Mouse (Mus musculus) bone marrow, adult 2 months (tissue): ENCODE results near the gene Csk. TPM values are rescaled to one million over a fixed set of nuclear protein-coding genes. Genes with fewer than 3 reads are reported as not detected.

Experiments
- H3K27ac ChIP-seq: fragments of 200-500 bp; 2 replicates; pipeline ENCODE4 v1.5.1; 2012; ENCODE audit warnings: low read depth, mild to moderate bottlenecking, control low read depth, inconsistent platforms, low read length; ENCODE audit not compliant: control insufficient read depth, poor library complexity, insufficient read depth
- H3K4me1 ChIP-seq: fragments of 200-500 bp; 2 replicates; pipeline ENCODE4 v1.6.1; 2011; ENCODE audit warnings: low read length; ENCODE audit not compliant: control insufficient read depth, insufficient read depth
- H3K4me3 ChIP-seq: fragments of 200-500 bp; replicated peaks from 2 replicates; pipeline ENCODE3; 2011; ENCODE audit warnings: mild to moderate bottlenecking, low read depth, low read length, control low read depth; ENCODE audit not compliant: control insufficient read depth
- CTCF ChIP-seq: fragments of 200-500 bp; IDR thresholded peaks from 2 replicates; pipeline ENCODE4 v1.5.1; 2011; ENCODE audit warnings: low read length, control low read depth; ENCODE audit not compliant: control insufficient read depth, insufficient read depth
- POLR2A ChIP-seq: fragments of 200-500 bp; IDR thresholded peaks from 2 replicates; pipeline ENCODE4 v1.6.1; 2011; ENCODE audit warnings: low read depth, mild to moderate bottlenecking, control low read depth, low read length, borderline replicate concordance; ENCODE audit not compliant: control insufficient read depth
- WGBS: fragments of 180-500 bp; shearing (Covaris S2); methylation state at CpG from one replicate; pipeline ENCODE4 v1.1.7; 2018; 5-methylcytosine and 5-hydroxymethylcytosine counted together
- polyA plus RNA-seq: library from polyadenylated mRNA; stranded (reverse); fragments of >200 nt; gene quantifications from 2 replicates; pipeline ENCODE4 v1.2.4, GENCODE M21; 2011; ENCODE audit warnings: low replicate concordance; ENCODE audit not compliant: missing spikeins, insufficient read depth, insufficient read length

The Csk gene
- polyA plus RNA-seq, 1 experiment, result 99.8 TPM

GRCm38 (mm10) chr9:57589224-57590126, 64.0 kb downstream of the Csk start, which contains the start of gene Ulk3:
Gene Ulk3 (plus strand): TSS chr9:57589452.
- H3K4me3 ChIP-seq, result peak within 1 kb of the TSS; percentile 71
- no peak; the same call in 1 of the 2 replicates for TF ChIP-seq POLR2A
- no peak; the same call in 1 of the 2 replicates for TF ChIP-seq CTCF
- peak within 1 kb of the TSS; percentile 88 for H3K27ac ChIP-seq
- H3K4me1 ChIP-seq, result peaks cover 2% of the 10 kb centered on the region; the same call in 1 of the 2 replicates
- under 1% methylated on average over 58 of the region's 58 CpGs for WGBS

GRCm38 (mm10) chr9:57584991-57585390, 68.4 kb downstream of the Csk start:
- Histone ChIP-seq H3K27ac (no peak overlapping the region), H3K4me1 (peaks cover 2% of the 10 kb centered on the region; the same call in 1 of the 2 replicates), H3K4me3 (no peak overlapping the region)
- TF ChIP-seq CTCF (no peak), POLR2A (no peak)
- WGBS, result 56% methylated on average over 3 of the region's 3 CpGs

GRCm38 (mm10) chr9:57577144-57577849, 76.1 kb downstream of the Csk start:
- Histone ChIP-seq H3K27ac (peak overlapping the region; percentile 48), H3K4me1 (no peaks in the 10 kb centered on the region), H3K4me3 (no peak overlapping the region)
- WGBS, result 23% methylated on average over 6 of the region's 6 CpGs
- TF ChIP-seq CTCF (no peak), POLR2A (no peak)

Other genes starting within 250 kb of the Csk start
- gene Ppcdc, start 213.5 kb downstream of the Csk start, polyA plus RNA-seq, result 31.1 and 49.4 TPM in 2 replicates
- gene Scamp5, start 185.6 kb downstream of the Csk start, polyA plus RNA-seq, result 5.5 and 7.5 TPM in 2 replicates
- gene Rpp25, start 149.6 kb downstream of the Csk start, polyA plus RNA-seq, result 8.2 TPM in 1 of 2 replicates, not detected in the other
- gene Cox5a, start 132.4 kb downstream of the Csk start, polyA plus RNA-seq, result 158 and 215 TPM in 2 replicates
- gene Fam219b, start 116.1 kb downstream of the Csk start, polyA plus RNA-seq, result 8.4 and 10.3 TPM in 2 replicates
- 11.7 and 17.8 TPM in 2 replicates for gene Mpi, start 100.9 kb downstream of the Csk start, polyA plus RNA-seq
- 21.3 and 46.4 TPM in 2 replicates for gene Scamp2, start 92.7 kb downstream of the Csk start, polyA plus RNA-seq
- 17.8 and 35.6 TPM in 2 replicates for gene Ulk3, start 64.2 kb downstream of the Csk start, polyA plus RNA-seq
- gene Cplx3, start 47.4 kb downstream of the Csk start, polyA plus RNA-seq, result not detected in 2 replicates
- gene Lman1l, start 32.9 kb downstream of the Csk start, polyA plus RNA-seq, result 0.65 TPM in 1 of 2 replicates, not detected in the other
- 1.5 and 9.3 TPM in 2 replicates for gene Cyp1a2, start 30.1 kb upstream of the Csk start, polyA plus RNA-seq
- not detected in 2 replicates for gene Cyp1a1, start 34.3 kb upstream of the Csk start, polyA plus RNA-seq
- 8.3 and 9.1 TPM in 2 replicates for gene Edc3, start 54.9 kb upstream of the Csk start, polyA plus RNA-seq
- 148 and 149 TPM in 2 replicates for gene Clk3, start 112.2 kb upstream of the Csk start, polyA plus RNA-seq
- 15.3 and 52.9 TPM in 2 replicates for gene Arid3b, start 183.2 kb upstream of the Csk start, polyA plus RNA-seq